Mouse (Mus musculus): ENCODE measurements around the gene Gm14781. TPM values are rescaled to one million over a fixed set of nuclear protein-coding genes. Genes with fewer than 3 reads are reported as not detected.

Gm14781 gene
- not detected in 2 replicates for polyA plus RNA-seq (2012; rRNA removed)

GRCm38 (mm10) chrX:91631894-91632293, at the start of gene Gm14781:
Gm14781 (plus strand) TSS chrX:91632194.

Other genes starting within 250 kb of the Gm14781 start
- not detected in 2 replicates for gene Gm5072, start 239.7 kb upstream of the Gm14781 start, polyA plus RNA-seq (2012; rRNA removed)
- not detected in 2 replicates for gene Gm8914, start 152.1 kb upstream of the Gm14781 start, polyA plus RNA-seq (2012; rRNA removed)
- gene 1700084M14Rik, start 56.3 kb upstream of the Gm14781 start, polyA plus RNA-seq (2012; rRNA removed), result not detected in 2 replicates
- gene Mageb5, start 150.8 kb downstream of the Gm14781 start, polyA plus RNA-seq (2012; rRNA removed), result not detected in 2 replicates

Data from colon, adult 2 months (tissue).